Mouse (Mus musculus): ENCODE data around the gene Lingo2.

Lingo2 gene

DNA sequence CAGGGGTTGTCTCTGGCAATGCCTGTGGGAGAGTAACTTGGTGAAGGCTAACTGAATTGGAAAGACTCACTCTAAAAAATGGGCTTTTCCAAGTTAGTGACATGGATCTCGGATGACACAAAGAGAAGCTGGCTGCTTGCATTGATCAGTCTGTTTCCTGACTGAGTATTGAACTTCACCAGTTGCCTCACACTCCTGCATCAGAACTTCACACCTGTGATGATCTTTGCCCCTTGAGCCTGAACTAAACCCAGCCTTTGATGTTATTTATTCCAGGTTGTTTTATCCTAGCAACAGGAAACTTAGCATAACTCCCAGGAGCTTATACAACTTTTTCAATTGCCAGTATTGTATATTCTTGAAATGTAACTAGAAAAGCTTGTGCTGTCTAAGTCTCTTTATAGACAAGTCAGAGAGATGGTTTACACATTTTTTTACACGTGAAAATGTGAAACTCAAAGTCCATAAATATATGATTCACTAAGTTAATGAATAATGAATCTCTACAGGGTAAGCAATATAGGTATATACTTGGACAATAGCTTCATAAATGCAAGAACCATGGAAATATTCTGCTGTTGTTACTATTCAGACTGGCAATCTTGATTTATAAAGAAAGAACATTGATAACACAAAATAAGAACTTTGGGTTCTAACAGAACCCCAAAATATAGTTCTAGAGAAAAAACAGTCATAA is 410.7 kb downstream of the Lingo2 start:
- DNase-seq (ENCODE audit: low spot score): no peak

DNA sequence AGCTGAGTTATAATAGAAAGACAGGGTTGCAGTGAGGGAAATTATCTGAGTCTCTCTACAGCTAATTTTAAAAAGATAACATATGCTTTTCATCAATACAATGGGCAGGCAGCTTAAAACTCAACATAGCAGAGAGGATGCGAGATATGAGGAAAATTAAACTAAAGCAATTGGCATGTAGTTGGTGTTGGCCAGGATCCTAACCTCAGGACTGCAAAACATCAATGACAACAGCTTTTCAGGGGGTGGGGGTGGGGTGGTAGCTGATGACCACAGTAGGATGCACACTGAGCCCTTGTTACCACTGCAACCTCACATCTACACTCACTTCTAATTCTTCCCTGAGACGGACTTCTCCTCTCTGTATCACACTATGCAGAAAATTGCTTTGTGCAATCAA is 417.7 kb downstream of the Lingo2 start:
- DNase-seq (ENCODE audit: low spot score): no peak

DNA sequence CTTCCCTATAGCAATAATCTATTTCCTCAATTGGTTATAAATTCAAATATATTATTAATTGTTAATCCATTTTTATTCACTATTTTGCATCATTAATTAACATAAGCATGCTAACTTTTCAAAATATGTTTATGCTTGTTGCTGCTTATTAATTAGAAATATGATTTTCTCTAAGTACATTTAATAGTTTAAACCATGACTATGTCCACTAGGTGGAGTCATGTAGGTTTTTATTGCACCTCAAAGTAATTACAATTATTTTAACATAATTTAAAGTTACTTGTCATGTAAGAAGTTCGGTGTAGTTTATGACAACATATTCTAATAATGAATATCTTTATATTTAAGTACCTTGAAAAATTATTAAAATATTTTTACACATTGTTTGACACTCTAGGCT is 461.3 kb downstream of the Lingo2 start:
- DNase-seq (ENCODE audit: low spot score): no peak

DNA sequence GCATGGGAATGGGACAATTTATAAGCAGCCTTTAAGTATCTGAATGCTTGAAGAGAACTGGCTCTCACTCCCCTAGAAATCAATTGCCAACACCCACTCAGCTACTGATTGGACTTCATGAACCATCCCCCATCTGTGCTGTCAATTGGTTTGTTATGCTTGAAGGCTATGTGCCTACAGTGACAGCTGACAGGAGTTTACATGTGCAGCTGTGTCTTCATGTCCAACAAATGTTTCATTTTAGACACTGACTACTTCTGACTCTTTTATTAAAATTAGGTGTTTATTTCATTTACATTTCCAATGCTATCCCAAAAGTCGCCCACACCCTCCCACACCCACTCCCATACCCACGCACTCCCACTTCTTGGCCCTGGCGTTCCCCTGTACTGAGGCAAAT is 516.3 kb downstream of the Lingo2 start:
- DNase-seq (ENCODE audit: low spot score): no peak

DNA sequence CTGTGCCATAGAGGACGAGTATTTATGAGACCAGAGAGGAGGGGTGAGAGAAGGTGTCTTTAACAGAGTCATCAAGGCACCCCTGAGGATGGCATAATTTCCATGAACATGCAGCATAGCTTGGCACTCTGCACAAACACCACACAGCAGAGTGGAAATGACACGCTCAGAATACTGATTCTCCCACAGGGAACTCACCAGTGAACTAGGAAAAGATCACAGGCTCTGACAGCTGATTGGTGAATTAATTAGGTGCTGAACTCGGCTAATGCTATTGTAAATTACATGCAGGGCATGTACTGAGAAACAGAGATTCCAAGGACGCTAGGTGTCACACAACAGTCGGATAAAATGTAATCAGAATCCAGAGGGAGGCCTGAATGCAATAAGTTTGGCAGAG is 525.4 kb downstream of the Lingo2 start:
- no peak for DNase-seq (ENCODE audit: low spot score)

DNA sequence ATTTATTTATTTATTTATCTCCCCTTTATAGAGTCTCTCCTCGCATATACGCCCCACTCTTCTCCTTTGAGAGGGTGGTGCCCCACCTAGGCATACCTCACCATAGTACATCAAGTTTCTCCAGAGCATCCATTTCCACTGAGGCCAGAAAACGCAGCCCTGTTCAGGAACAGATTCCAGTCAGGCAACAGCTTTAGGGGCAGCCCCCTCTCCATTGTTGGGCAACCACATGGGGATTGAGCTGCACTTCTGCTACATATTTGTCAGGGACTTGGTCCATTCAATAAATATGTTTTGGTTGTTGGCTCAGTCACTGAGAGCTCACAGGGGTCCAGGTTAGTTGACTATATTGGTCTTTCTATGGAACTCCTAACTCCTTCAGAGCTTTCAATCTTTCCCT is 544.2 kb downstream of the Lingo2 start:
- no peak for DNase-seq (ENCODE audit: low spot score)

DNA sequence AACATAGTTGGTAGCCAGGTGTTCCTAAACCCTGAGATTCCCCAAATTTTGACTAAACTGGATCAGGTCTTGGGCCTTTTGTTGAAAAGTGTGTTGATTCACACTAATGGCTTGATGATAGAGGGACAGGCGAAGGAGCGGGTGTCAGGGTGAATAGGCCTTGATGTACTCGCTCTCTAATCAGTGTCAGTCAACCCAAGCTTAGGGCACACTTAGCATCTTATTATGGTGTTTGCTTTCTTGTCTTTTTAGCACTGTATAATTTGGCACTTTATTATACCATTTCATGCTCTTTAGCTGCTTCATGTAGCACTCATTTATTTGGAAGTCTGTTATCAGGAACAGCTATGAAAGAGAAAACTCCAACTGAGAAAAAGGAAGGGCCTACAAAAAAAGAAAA is 582.6 kb downstream of the Lingo2 start:
- no peak for DNase-seq (ENCODE audit: low spot score)

DNA sequence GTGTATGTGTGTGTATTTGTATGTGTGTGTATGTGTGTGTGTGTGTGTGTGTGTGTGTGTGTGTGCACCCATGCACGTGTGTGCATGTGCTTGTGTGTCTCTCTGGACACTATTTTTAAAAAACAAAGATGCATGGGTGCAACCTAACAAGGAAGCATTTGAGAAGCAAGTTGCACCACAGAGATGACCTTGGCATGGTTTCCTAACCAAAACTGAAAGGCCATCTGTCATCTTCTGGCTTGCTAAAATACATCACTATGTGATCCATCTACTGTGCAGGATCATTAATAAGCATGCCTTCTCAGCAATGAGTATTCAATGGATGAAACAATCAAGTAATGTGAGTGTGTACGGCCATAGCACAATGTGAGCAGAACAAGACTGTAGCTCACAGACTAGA is 597.1 kb downstream of the Lingo2 start:
- no peak for DNase-seq (ENCODE audit: low spot score)

DNA sequence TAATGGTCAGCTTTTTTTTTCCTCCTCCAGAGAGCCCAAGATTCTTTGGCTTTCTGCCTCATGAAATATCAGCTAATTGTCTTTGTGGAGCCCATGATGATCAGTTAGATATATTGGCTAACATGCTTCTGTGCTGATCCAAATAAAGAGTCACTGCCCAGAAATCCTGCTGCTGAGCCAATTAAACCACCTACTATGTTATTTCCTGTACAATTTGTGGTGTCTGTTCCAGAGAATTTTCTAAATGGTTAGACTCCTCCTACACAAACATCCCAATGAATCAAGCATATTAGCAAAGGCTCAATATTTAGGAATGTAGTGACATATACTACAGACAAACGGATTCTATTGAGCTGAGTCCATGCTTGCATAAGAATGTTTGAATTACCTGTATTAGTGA is 619.8 kb downstream of the Lingo2 start:
- DNase-seq (ENCODE audit: low spot score): no peak

DNA sequence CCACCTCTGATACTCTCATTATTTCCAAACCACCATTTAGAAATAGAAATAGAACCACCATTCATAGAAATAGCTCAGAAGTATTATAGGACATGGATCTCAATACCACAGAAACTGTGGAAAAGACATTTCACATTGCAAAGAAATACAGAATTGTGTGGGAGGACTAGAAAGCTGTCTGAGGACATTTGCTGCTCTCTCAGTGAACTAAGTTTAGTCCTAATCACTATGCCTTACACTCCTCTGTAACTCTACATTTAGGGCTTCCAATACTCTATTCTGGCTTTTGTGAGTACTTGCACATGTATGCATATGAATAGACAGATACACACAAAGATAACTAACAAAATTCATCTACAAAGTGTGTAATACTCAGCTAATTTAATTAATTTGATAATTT is 625.9 kb downstream of the Lingo2 start:
- no peak for DNase-seq (ENCODE audit: low spot score)

DNA sequence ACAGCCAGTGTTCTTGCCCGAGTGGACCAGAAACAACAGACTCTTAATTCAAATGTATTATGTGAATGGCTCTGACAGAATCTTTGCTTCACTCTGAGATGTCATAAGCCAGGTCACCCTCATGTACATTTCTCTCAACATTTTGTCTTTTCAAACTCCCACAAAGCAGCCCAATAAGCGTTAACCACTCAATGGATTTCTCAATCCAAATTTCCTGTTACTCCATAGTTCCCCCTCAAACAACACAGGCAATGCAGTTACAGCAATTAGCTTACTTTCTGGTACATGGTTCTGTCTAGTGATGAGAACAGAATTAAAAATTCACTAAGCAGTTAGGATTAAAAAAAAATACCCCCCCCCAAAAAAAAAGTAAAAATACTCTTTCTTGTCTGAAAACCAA is 638.5 kb downstream of the Lingo2 start:
- no peak for DNase-seq (ENCODE audit: low spot score)

DNA sequence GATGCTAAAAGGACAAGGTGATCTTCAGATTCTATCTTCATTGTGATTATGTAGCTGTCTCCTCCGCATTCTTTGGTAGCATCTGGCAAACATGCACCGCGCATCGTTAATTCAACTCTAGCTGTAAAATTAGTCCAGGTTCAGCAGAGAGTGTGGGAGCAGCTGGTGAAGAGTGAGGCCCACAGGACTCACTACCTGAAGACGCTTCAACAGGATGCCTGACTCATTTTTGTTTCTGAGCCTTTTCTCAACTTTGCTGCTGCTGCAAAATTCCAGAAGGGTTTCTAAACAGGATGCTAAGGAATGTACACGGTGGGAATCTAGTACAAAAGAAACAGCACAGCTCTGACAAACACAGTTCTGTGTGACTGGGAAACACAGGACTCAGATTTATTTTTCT is 640.1 kb downstream of the Lingo2 start:
- DNase-seq (ENCODE audit: low spot score): no peak

DNA sequence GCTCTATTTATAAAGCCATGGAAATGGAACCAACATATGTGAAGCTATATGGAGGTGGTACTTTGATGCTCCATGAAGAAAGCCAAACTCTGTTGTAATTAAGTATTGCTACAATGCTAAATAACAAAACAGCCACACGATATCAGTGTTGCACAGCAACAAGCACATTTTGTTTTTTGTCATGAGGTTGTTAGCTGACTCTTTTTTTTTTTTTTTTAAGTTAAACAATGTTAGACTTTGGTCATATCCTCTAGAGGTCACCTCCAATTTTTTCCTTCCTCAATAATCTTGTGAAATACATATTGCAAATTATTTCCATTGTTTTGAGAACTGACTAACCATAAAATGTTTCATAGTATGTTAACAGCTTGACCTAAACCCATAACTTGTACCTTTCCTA is 646.3 kb downstream of the Lingo2 start:
- no peak for DNase-seq (ENCODE audit: low spot score)

DNA sequence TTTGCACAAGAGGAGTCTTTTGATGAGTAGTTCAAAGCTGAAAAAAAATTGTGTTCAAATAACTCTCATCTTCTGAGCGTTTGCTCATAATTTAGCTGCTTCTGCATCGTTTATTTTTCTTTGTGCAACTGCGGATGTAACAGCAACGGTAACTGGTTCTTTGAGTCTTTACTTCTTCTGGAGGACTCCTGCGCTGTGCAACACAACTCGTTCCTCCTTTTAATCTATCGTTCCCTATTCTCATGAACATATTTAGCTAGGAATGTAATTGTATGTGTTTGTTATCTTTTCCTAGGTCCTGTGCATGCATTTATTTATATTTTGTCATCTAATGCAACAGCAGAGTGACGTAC is 661.9 kb downstream of the Lingo2 start:
- DNase-seq (ENCODE audit: low spot score): no peak

DNA sequence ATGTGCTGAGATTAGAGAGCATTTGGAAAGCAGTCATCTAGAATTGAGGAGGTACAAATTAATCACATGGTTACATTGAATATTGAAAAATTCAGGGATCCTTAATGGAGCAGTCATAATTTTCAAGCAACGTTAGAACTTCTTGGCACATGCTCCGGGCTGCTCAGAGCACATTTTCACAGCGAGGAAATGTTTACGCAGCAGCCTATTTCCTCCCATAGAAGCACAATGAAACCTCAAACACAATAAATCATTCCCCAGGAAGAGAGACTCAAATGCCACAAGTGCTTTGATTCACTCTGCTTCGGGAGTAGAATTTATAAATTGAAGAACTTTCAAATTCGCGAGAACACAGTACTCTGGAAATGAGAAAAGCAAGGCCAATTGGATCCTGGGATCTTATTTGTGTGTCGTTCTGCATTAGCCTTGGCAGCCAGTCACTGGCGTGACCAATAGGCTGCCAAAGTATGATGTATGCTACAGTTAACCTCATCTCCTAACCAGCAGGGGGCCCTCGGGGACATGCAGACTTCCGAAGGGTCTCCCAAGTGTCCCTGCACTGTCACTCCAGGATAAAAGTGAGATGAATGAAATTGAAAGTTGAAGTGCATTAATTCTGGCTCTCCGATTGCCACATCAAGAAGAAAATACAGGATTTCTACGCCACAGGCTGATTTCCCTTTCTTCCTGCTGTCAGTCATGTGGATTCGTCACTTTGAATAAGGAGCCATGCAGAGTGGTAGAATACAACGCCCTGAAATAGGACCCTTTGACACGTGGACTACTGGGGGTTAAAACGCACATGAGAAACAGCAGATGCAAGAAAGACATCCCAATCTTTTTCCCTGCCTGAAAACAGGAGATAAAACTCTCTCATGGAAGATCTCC is 662.5 kb downstream of the Lingo2 start:
- DNase-seq (ENCODE audit: low spot score): peak; percentile 21

DNA sequence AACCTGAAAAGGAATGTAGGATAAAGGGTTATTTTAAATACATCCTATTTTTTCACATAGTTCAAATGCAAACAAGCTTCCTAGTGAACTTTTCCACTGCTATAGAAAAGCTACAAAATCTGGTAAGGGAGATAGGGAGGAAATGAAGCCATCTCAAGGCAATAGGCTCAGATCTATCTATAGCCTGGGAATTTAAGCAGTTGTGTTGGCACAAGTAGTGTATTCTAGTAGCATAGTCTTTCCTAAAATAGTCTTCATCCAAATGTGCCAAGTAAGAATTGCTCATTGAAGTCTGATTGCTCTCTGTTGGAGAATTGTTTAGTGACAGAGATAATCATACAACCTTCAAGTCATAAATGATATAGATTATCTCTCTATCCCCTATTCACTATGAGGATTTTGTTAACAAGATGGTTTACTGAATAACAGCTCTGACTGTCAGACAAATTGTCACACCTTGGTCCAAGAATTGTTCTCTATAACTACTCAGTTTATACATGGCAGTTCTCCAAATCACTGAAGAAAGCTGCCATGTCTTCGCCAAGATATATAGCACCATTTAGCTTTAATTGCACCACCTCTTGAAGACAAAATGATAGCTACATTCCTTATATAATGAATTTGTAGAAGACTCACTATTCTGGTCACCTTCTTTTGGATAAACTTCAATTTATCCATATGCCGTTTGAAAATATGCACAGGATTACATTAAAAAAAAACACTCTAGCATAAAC is 688.9 kb downstream of the Lingo2 start:
- no peak for DNase-seq (ENCODE audit: low spot score)

DNA sequence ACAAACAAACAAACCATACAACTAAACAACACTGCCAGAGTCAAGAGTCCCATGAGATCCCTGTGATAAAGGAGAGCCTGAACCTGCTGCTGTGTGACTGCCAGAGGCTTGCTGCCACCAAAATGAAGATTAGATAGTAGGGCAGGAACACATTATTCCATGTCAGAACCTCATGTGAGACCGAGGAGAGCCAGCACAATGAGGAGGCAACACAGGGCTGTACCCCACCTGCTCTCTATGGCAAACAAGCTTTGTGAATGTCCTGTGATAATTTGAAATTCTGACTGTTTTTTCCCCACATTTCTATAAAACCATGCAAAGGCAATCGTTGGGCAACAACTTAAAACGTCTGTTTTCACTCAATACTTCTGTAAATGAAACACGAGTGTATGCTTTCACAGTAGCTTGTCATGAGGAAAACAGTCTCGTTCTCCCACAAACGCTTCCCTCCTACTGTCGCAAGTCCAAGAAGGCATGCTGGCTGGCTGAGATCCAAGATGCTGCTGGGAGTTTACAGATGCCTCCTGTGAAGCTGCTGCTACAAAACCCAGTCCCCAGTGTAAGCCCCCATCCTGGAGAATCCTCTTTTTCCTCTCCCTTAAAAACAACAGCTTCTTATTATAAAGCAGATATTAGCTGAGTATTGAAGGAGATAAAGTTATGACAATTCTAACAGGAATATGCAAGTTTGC is 765.2 kb downstream of the Lingo2 start:
- peak; percentile 2 for DNase-seq (ENCODE audit: low spot score)

DNA sequence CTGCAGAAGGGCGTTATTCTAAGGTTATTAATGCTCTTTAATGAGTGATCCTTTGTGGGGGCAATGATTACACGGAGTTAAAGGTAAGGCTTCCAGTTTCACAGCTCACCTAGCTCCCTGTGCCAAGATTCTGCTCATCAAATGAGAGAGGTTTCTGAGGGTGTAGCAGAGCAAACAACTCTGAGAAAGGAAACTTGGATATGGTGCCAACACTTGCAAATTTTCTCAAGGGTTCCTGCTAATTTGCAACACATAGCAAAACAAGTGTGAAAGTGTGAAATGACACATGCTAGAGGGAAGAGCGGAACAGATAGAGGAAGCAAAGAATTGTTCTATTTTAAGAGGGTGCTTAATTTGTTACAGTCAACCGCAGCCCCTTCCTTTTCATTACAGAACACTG is 767.9 kb downstream of the Lingo2 start:
- no peak for DNase-seq (ENCODE audit: low spot score)

DNA sequence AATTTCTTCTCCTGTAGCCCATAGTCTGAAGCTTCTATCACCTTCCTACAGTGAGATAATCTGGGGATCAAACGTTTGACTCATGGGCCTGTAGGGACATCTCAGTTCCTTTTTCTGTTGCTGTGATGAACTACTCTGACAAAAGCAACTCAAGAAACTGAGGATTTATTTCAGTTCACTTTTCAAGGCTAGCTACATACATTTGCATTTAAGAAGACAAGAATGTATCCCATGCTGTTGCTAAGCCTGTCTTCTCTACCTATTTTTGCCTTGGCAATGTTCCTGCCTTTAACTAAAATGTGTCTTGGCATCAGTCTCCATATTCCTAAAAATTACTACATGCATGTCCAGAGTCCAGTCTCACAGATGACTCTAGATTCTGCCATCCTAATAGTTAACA is 781.4 kb downstream of the Lingo2 start:
- no peak for DNase-seq (ENCODE audit: low spot score)

DNA sequence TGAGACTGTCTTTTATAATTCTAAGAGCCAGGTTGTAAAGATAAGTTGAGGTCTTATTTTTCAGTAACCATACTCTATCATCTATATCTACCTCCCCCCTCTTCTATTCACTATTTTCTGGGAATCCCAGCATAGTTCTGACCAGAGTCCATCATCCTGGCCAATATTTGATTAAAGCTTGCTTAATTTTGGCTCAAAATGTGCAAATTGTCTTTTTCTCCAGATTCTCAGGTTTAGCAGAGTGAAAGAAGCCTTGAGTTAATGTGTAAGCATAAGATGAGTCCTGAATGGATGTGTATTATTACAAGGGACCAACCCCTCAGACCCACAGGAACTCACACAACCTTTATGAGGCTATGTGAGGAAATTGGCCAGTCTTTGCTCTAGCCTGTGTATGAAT is 820.2 kb downstream of the Lingo2 start:
- no peak for DNase-seq (ENCODE audit: low spot score)

DNA sequence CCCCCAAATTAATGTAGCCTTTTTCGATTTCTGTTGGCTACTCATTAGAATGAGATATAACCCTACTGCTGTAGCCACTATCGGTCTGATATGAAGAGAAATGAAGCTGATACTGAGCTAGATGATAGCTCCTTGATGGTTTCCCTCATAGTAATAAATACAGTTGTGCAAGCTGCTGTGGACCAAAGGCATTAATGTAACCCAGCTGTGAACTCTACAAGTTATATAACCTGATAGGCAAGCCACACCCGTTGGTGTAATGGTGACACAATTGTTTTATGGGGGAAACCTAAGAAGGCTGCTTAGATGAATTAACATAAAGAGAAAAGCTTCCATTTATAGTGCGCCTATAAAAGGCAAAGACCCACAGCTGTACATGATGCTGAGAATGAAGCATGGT is 856.1 kb downstream of the Lingo2 start:
- DNase-seq (ENCODE audit: low spot score): no peak

DNA sequence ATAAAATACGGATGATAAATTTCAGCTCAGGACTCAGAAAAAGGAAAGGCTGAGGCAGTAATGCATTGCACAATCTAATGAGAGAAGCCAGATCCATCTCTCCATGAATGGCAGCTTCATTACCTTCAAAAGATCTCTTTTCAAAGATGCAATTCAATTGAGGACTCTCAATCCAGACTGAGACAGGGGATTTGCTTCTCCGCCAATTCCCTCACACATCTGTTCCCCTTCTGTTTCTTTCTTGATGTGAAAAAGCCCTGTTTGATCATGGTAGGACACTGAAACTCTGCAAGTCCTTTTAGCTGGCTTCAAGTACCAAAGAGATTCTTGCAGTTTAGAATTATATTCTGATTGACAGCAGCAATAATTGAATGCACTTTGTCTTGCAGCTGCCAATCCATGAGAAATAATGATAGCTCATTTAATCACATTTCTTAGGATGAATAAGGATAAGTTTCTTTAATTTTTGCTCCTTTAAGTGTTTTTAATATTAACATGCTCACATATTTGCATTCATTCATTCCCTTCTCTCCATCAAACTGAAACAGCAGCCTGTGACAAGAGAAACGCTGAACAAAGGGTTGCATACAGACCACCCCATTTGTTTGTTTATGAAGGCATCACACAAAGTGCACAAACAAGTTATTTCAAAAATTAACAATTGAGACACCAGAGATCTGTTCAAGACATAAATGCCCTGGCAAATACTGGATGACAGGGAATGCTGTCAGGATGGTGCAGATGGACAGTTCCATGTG is 870.3 kb downstream of the Lingo2 start:
- no peak for DNase-seq (ENCODE audit: low spot score)
